Mouse (Mus musculus) limb, embryonic 13.5 days (tissue): ENCODE measurements around the gene C2cd3. TPM values are rescaled to one million over a fixed set of nuclear protein-coding genes. Genes with fewer than 3 reads are reported as not detected.
A peak's percentile ranks its signal among the peaks of the same experiment; 100 is the strongest.

ENCODE experiments used
- ATAC-seq: fragments of 200-750 bp; cut with Nextera tagmentation; 2 replicates; pipeline ENCODE4 v1.8.0; 2017; ENCODE audit warnings: low read depth, moderate number of reproducible peaks, moderate TSS enrichment; ENCODE audit not compliant: low FRiP score
- H3K27ac ChIP-seq: fragments of 300-500 bp; sonication (generic); 2 replicates; pipeline ENCODE4 v1.5.1; 2015; ENCODE audit warnings: inconsistent platforms, mild to moderate bottlenecking, moderate library complexity
- H3K27me3 ChIP-seq: fragments of 300-500 bp; sonication (generic); 2 replicates; pipeline ENCODE4 v1.6.1; 2015; ENCODE audit warnings: mild to moderate bottlenecking, inconsistent platforms
- H3K36me3 ChIP-seq: fragments of 300-500 bp; sonication (generic); 2 replicates; pipeline ENCODE4 v1.6.1; 2015; ENCODE audit warnings: inconsistent platforms, mild to moderate bottlenecking, moderate library complexity
- H3K4me1 ChIP-seq: fragments of 300-500 bp; sonication (generic); 2 replicates; pipeline ENCODE4 v1.6.1; 2015; ENCODE audit warnings: inconsistent platforms
- H3K4me2 ChIP-seq: fragments of 300-500 bp; sonication (generic); replicated peaks from 2 replicates; pipeline ENCODE4 v1.6.1; 2015; ENCODE audit warnings: inconsistent platforms, mild to moderate bottlenecking, moderate library complexity
- H3K4me3 ChIP-seq: fragments of 300-500 bp; sonication (generic); 2 replicates; pipeline ENCODE4 v1.5.1; 2015; ENCODE audit warnings: moderate library complexity, mild to moderate bottlenecking, inconsistent platforms
- H3K9ac ChIP-seq: fragments of 300-500 bp; sonication (generic); 2 replicates; pipeline ENCODE4 v1.6.1; 2015; ENCODE audit warnings: mild to moderate bottlenecking, inconsistent platforms
- H3K9me3 ChIP-seq: fragments of 300-500 bp; sonication (generic); 2 replicates; pipeline ENCODE4 v1.6.1; 2016; ENCODE audit warnings: inconsistent platforms
- WGBS: fragments of 180-500 bp; shearing (Covaris S2); methylation state at CpG from one replicate; pipeline ENCODE4 v1.1.7; 2015; 5-methylcytosine and 5-hydroxymethylcytosine counted together
- polyA plus RNA-seq: library from polyadenylated mRNA; unstranded; fragments of >200 nt; fragmentation: Nextera tagmentation; extraction: Ambion mirVana; gene quantifications from 2 replicates; pipeline ENCODE4 v1.2.1, GENCODE M21; 2015

The C2cd3 gene
- polyA plus RNA-seq, 1 experiment from 2014 or later = 28.0 TPM

DNA sequence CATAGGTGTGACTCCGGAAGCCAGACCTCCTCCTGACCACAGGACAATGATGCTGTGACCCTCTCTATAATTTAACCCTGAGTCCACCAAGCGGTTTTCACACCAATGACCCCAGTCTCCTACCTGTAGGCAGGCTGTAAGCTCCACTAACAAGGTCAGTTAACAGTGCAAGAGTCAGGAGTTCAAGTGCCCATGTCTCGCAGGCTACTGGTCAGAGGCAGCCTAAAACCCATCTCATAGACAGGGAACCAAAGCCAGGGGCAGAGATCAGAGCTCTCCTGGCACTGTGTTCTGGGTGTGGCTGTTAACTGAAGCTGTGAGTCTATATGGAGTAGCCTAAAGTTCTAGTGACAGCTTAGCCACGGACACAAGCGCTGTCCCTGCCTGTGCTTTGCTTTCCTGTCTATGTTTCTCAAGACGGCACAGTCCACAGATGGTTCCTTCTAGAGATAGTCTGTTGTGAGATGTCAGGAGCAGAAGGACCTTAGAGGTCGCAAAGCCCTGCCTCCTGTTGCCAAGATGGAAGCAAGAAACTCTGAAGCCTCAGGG, 130.4 kb downstream of the C2cd3 start:
- Histone ChIP-seq H3K4me1 (0 out of 2 replicates have a peak, but pooled peaks cover 2% of the 10 kb centered on the region), H3K4me2 (no peak overlapping the region), H3K27ac (no peak overlapping the region), H3K27me3 (no peaks in the 10 kb centered on the region), H3K4me3 (no peak overlapping the region), H3K9ac (no peak overlapping the region), H3K36me3 (peaks cover 27% of the 10 kb centered on the region), H3K9me3 (no peaks in the 10 kb centered on the region)
- ATAC-seq = no peak
- whole genome bisulfite sequencing = 77% methylated on average over 7 of the region's 7 CpGs

DNA sequence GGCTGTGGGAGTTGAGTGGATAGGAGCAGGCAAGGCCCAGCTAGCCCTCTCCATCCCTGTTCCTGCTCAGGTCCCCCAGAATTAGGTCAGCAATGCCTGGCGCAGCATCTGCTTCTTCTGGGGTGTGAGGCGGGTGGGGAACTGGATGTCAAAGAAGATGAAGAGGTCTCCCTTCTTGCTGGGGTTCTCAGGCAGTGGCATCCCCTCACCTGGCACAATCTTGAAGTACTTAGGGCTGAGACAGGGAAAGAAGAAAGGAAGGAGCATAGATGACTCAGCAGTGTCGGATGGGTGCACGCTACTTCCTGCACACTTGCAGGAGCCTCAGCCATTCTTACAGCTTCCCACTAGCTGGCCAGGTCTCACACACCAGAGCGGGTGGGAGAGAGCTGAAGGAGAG, 131.0 kb downstream of the C2cd3 start:
- H3K27me3 ChIP-seq = no peaks in the 10 kb centered on the region
- peaks cover 4% of the 10 kb centered on the region for H3K4me1 ChIP-seq
- 91% methylated on average over 5 of the region's 5 CpGs for WGBS

DNA sequence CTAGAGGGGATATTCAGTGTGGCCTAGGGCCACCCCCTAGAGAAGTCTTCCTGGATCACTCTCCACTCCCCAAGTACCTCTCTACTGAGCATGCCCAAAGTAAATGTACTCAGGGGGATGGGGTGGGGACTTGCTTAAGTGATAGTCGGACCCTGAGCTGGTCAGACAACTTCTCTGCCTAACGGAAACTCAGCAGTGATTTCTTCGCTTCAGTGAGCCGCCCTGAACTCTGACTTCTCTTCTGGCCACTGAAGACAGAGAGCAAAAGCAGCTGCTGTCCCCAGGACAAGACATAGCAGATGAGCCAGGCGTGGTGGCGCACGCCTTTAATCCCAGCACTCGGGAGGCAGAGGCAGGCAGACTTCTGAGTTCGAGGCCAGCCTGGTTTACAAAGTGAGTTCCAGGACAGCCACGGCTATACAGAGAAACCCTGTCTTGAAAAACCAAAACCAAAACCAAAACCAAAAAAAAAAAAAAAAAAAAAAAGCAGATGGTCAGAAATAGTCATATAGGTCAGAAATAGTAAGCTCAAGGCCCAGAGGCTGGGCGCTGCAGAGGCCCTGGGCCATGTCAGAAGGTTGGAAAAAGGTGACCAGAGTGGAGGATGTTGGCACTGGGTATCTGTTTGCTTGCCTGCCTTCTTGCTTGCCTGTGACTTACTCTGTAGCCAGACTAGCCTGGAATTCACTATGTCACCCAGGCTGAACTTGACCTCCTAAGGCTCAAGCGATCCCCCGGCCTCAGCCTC, 132.9 kb downstream of the C2cd3 start:
- no peak overlapping the region for H3K4me2 ChIP-seq
- H3K27me3 ChIP-seq = no peaks in the 10 kb centered on the region
- no peak overlapping the region for H3K27ac ChIP-seq
- WGBS = 86% methylated on average over 13 of the region's 13 CpGs
- no peak for ATAC-seq
- H3K9ac ChIP-seq = no peak overlapping the region
- peaks cover 2% of the 10 kb centered on the region; the same call in 1 of the 2 replicates for H3K36me3 ChIP-seq
- H3K4me3 ChIP-seq = no peak overlapping the region
- H3K4me1 ChIP-seq = peaks cover 10% of the 10 kb centered on the region
- H3K9me3 ChIP-seq = no peaks in the 10 kb centered on the region

More for the DNA sequence above, 131.0 kb downstream of the C2cd3 start:
- no peak for ATAC-seq
- H3K4me3 ChIP-seq = no peak overlapping the region
- no peak overlapping the region for H3K27ac ChIP-seq
- H3K36me3 ChIP-seq = peaks cover 21% of the 10 kb centered on the region
- no peak overlapping the region for H3K9ac ChIP-seq
- H3K4me2 ChIP-seq = no peak overlapping the region
- no peaks in the 10 kb centered on the region for H3K9me3 ChIP-seq

GRCm38 (mm10) chr7:100506494-100506893, 134.5 kb downstream of the C2cd3 start:
- whole genome bisulfite sequencing = 81% methylated on average over 4 of the region's 4 CpGs
- Histone ChIP-seq H3K4me2 (no peak overlapping the region), H3K9me3 (no peaks in the 10 kb centered on the region), H3K27me3 (peaks cover under 1% of the 10 kb centered on the region; the same call in 1 of the 2 replicates), H3K4me1 (peaks cover 8% of the 10 kb centered on the region), H3K4me3 (no peak overlapping the region), H3K36me3 (no peaks in the 10 kb centered on the region), H3K9ac (no peak overlapping the region), H3K27ac (no peak overlapping the region)
- no peak for ATAC-seq

DNA sequence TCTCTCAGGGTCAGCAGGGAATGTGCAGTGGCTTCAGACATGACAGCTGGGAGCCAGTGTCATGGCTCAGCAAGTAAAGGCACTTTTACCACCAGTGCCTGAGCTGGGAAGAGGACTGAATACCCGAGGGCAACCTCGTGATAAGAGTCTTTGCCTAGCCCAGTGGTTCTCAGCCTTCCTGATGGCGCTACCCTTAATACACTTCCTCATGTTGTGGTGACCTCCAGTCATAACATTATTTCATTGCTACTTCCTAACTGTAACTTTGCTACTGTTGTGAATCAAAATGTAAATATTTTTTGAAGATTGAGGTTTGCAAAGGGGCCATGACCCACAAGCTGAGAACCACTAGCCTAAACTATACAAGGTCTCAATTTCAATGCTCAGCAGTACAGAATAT, 136.6 kb downstream of the C2cd3 start:
- Histone ChIP-seq H3K9me3 (no peaks in the 10 kb centered on the region), H3K9ac (no peak overlapping the region), H3K4me3 (no peak overlapping the region), H3K4me2 (no peak overlapping the region), H3K36me3 (no peaks in the 10 kb centered on the region), H3K27me3 (peaks cover 5% of the 10 kb centered on the region; the same call in 1 of the 2 replicates), H3K27ac (no peak overlapping the region), H3K4me1 (peaks cover 8% of the 10 kb centered on the region)
- 54% methylated on average over 3 of the region's 3 CpGs for WGBS
- ATAC-seq = no peak

GRCm38 (mm10) chr7:100511602-100512001, 139.6 kb downstream of the C2cd3 start:
- ATAC-seq = no peak
- no peak overlapping the region for H3K9ac ChIP-seq
- H3K27me3 ChIP-seq = peaks cover 5% of the 10 kb centered on the region; the same call in 1 of the 2 replicates
- no peak overlapping the region for H3K4me2 ChIP-seq
- peaks cover 8% of the 10 kb centered on the region for H3K4me1 ChIP-seq
- 73% methylated on average over 8 of the region's 8 CpGs for WGBS
- H3K27ac ChIP-seq = no peak overlapping the region
- no peaks in the 10 kb centered on the region for H3K36me3 ChIP-seq
- no peaks in the 10 kb centered on the region for H3K9me3 ChIP-seq
- H3K4me3 ChIP-seq = no peak overlapping the region

DNA sequence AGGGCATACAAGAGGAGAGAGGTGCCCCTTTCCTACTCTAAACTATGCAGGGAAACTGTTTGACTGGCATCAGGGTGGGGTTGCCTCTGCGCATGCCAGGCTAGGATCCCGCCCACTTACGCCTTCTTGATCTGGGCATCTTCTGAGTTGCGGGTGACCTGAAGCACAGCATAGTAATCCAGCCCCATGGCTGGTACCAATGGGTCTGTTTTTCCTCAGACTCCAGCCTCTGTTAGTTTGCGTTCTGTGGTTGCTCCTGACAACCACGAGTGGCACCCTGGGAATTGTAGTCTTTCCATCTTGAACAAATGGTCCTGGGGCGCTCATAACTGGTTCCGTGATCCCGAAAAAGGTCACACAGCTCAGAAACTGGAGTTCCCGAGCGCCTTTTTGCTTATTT, 142.5 kb downstream of the C2cd3 start, which contains the start of gene Dnajb13:
Gene Dnajb13, minus strand, starts transcription at position 388 of the 400 bp plus-strand sequence.
- no peak for ATAC-seq
- Histone ChIP-seq H3K4me1 (no peaks in the 10 kb centered on the region), H3K9ac (no peak within 1 kb of the TSS), H3K9me3 (no peaks in the 10 kb centered on the region), H3K27me3 (peaks cover 5% of the 10 kb centered on the region; the same call in 1 of the 2 replicates), H3K4me2 (0 out of 2 replicates have a peak within 1 kb of the TSS, but pooled peaks have one; percentile 28), H3K36me3 (no peaks in the 10 kb centered on the region), H3K4me3 (no peak within 1 kb of the TSS), H3K27ac (no peak within 1 kb of the TSS)
- 46% methylated on average over 11 of the region's 11 CpGs for WGBS

Other genes with a start within 250 kb of the C2cd3 start
- gene Lipt2, start 213.0 kb upstream of the C2cd3 start, polyA plus RNA-seq = 24.8 and 28.8 TPM in 2 replicates
- gene Kcne3, start 195.7 kb upstream of the C2cd3 start, polyA plus RNA-seq = 14.0 and 16.0 TPM in 2 replicates
- gene Pgm2l1, start 144.8 kb upstream of the C2cd3 start, polyA plus RNA-seq = 4.3 and 5.5 TPM in 2 replicates
- gene P4ha3, start 86.7 kb upstream of the C2cd3 start, polyA plus RNA-seq = 17.4 TPM in 2 replicates
- 50.8 and 53.6 TPM in 2 replicates for gene Ppme1, start 74 bp downstream of the C2cd3 start, polyA plus RNA-seq
- 0.08 TPM in 1 of 2 replicates, not detected in the other for gene Ucp3, start 100.8 kb downstream of the C2cd3 start, polyA plus RNA-seq
- 143 and 155 TPM in 2 replicates for gene Ucp2, start 121.1 kb downstream of the C2cd3 start, polyA plus RNA-seq
- 0.17 and 0.24 TPM in 2 replicates for gene Dnajb13, start 142.7 kb downstream of the C2cd3 start, polyA plus RNA-seq
- 18.3 and 18.5 TPM in 2 replicates for gene Coa4, start 164.8 kb downstream of the C2cd3 start, polyA plus RNA-seq
- 98.1 and 98.7 TPM in 2 replicates for gene Rab6a, start 235.2 kb downstream of the C2cd3 start, polyA plus RNA-seq
- 74.6 and 74.7 TPM in 2 replicates for gene Mrpl48, start 236.1 kb downstream of the C2cd3 start, polyA plus RNA-seq